Mouse (Mus musculus) intestine, embryonic 15.5 days (tissue): ENCODE results near the gene Olfr1052. TPM values are rescaled to one million over a fixed set of nuclear protein-coding genes. Genes with fewer than 3 reads are reported as not detected.
"Not testable (repeated sequence)": the region's sequence is repeated elsewhere in the genome, so short reads cannot be mapped to it uniquely, and the experiment has no call there.

ENCODE experiments used
- ATAC-seq: fragments of 200-750 bp; cut with Nextera tagmentation; 2 replicates; pipeline ENCODE4 v1.8.0; 2017; ENCODE audit warnings: moderate TSS enrichment, moderate library complexity
- H3K27ac ChIP-seq: fragments of 300-500 bp; sonication (generic); 2 replicates; pipeline ENCODE4 v1.5.1; 2015; ENCODE audit warnings: mild to moderate bottlenecking, inconsistent platforms
- H3K27me3 ChIP-seq: fragments of 300-500 bp; sonication (generic); replicated peaks from 2 replicates; pipeline ENCODE4 v1.6.1; 2015; ENCODE audit warnings: inconsistent platforms
- H3K36me3 ChIP-seq: fragments of 300-500 bp; sonication (generic); 2 replicates; pipeline ENCODE4 v1.6.1; 2015; ENCODE audit warnings: inconsistent platforms
- H3K4me1 ChIP-seq: fragments of 300-500 bp; sonication (generic); replicated peaks from 2 replicates; pipeline ENCODE4 v1.6.1; 2015; ENCODE audit warnings: inconsistent platforms
- H3K4me2 ChIP-seq: fragments of 300-500 bp; sonication (generic); replicated peaks from 2 replicates; pipeline ENCODE4 v1.6.1; 2015; ENCODE audit warnings: mild to moderate bottlenecking, inconsistent platforms
- H3K4me3 ChIP-seq: fragments of 300-500 bp; sonication (generic); replicated peaks from 2 replicates; pipeline ENCODE4 v1.5.1; 2015; ENCODE audit warnings: inconsistent platforms
- H3K9ac ChIP-seq: fragments of 300-500 bp; sonication (generic); 2 replicates; pipeline ENCODE4 v1.6.1; 2015; ENCODE audit warnings: inconsistent platforms
- H3K9me3 ChIP-seq: fragments of 300-500 bp; sonication (generic); 2 replicates; pipeline ENCODE4 v1.6.1; 2016; ENCODE audit warnings: inconsistent platforms
- WGBS: fragments of 180-500 bp; shearing (Covaris S2); methylation state at CpG from one replicate; pipeline ENCODE4 v1.1.7; 2015; 5-methylcytosine and 5-hydroxymethylcytosine counted together
- polyA plus RNA-seq: library from polyadenylated mRNA; unstranded; fragments of >200 nt; fragmentation: Nextera tagmentation; extraction: Ambion mirVana; gene quantifications from 2 replicates; pipeline ENCODE4 v1.2.1, GENCODE M21; 2015

Gene Olfr1052
- not detected in 2 replicates for polyA plus RNA-seq

DNA sequence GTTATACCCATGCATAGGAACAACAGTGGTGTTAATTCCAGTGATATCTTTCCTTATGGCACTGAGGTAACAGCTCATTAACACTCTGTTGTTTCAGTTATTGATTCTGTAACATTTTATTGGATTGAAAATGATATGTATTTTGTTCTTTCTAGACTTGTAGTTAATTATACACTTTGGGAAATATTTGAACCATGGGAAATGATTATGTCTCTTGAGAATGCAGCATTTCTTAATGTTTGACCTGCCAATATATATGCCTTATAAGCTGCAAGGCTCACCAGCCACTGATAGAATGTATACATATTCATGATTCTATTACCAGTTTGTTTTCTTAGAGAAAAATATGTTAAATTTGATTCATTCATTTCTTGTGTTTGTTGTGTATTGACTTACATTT, at the start of gene Olfr1052:
Olfr1052 (plus strand) TSS at position 301 of the 400 bp plus-strand sequence.
- ATAC-seq, result no peak
- Histone ChIP-seq H3K27me3 (no peaks in the 10 kb centered on the region), H3K36me3 (no peaks in the 10 kb centered on the region)

DNA sequence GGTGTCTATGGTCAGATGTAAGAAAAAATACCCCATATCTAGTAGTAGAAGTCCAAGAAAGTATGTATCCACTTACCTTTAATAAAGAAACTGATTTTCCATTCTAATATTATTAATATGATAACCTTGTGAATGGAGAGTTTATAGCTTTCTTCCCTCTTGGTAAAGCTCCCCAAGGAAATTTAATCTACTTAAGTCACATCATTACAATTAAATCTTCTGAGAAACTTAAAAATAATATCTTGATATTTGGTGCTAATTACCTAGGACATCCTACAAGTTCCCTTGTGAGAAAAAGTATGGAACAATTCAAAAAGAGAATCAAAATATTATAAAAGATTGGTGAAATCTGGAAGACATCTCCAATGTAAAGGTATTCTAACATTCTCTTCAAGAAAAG, 34.0 kb upstream of the Olfr1052 start, which contains the start of gene Olfr1049:
Olfr1049 (minus strand) TSS at position 101 of the 400 bp plus-strand sequence.
- not testable (repeated sequence) for H3K9me3 ChIP-seq, H3K4me1 ChIP-seq, H3K27ac ChIP-seq, H3K36me3 ChIP-seq, H3K9ac ChIP-seq, ATAC-seq, H3K4me3 ChIP-seq, H3K27me3 ChIP-seq, H3K4me2 ChIP-seq

More for the DNA sequence above, at the start of gene Olfr1052:
- H3K27ac ChIP-seq, result no peak within 1 kb of the TSS
- no peak within 1 kb of the TSS for H3K9ac ChIP-seq
- H3K9me3 ChIP-seq, result no peaks in the 10 kb centered on the region
- no peak within 1 kb of the TSS for H3K4me3 ChIP-seq
- no peak within 1 kb of the TSS for H3K4me2 ChIP-seq
- no peaks in the 10 kb centered on the region for H3K4me1 ChIP-seq

DNA sequence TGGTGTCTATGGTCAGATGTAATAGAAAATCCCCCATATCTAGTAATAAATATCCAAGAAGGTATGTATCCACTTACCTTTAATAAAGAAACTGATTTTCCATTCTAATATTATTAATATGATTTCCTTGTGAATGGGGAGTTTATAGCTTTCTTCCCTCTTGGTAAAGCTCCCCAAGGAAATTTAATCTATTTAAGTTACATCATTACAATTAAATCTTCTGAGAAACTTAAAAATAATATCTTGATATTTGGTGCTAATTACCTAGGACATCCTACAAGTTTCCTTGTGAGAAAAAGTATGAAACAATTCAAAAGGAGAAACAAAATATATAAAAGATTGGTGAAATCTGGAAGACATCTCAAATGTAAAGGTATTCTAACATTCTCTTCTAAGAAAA, 13.3 kb upstream of the Olfr1052 start, which contains the start of gene Olfr1051:
Olfr1051 (minus strand) TSS at position 101 of the 400 bp plus-strand sequence.
- not testable (repeated sequence) for H3K36me3 ChIP-seq, ATAC-seq, H3K4me2 ChIP-seq, H3K27me3 ChIP-seq, H3K9me3 ChIP-seq, H3K27ac ChIP-seq, H3K4me1 ChIP-seq, H3K4me3 ChIP-seq, H3K9ac ChIP-seq

DNA sequence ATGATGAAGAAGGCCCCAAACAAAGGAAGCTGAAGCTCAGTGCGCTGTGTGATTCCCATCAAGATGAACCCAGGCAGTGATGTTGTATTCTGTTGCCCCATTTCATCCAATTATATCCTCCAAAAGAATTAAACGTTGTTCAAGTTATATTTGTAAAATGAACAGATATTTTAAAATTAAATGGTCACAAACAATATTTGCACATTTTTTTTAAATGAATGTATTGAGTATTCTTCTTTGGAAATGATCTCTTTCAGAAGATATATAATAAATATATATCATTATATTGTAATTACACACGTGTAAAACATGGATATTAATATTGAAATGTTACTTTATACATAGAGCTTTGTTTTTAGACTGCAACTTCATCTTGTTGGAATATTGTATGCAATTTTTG, 22.9 kb downstream of the Olfr1052 start, which contains the start of gene Olfr1053:
Olfr1053 (minus strand) TSS at position 101 of the 400 bp plus-strand sequence.
- H3K27ac ChIP-seq, result no peak within 1 kb of the TSS
- no peaks in the 10 kb centered on the region for H3K36me3 ChIP-seq
- ATAC-seq, result no peak
- no peaks in the 10 kb centered on the region for H3K9me3 ChIP-seq
- no peak within 1 kb of the TSS for H3K4me3 ChIP-seq
- 63% methylated on average over 3 of the region's 3 CpGs for WGBS
- H3K4me2 ChIP-seq, result no peak within 1 kb of the TSS
- H3K4me1 ChIP-seq, result no peaks in the 10 kb centered on the region
- no peaks in the 10 kb centered on the region for H3K27me3 ChIP-seq
- H3K9ac ChIP-seq, result no peak within 1 kb of the TSS

DNA sequence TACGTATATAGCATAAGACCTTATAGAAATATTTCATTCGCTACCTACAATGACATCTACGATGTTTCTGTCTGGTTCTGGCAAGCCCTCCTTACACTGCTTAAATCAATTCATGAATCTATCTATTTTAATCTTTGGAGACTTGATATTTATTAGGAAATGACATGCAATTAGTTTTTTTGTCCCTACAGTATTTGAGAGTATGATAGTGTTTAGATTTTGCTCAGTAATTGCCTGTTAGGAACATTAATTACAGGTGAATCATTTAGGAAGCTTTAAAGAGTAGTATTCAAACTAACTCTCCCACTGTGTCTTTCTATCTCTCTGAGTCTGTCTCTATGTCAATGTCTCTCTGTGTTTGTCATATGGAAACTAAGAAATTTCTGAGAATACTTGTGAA, 43.1 kb downstream of the Olfr1052 start, which contains the start of gene Olfr1054:
Olfr1054 (minus strand) TSS at position 101 of the 400 bp plus-strand sequence.
- 82% methylated on average over 3 of the region's 3 CpGs for WGBS
- H3K4me2 ChIP-seq, result no peak within 1 kb of the TSS
- no peaks in the 10 kb centered on the region for H3K27me3 ChIP-seq

More for the DNA sequence above, 43.1 kb downstream of the Olfr1052 start, which contains the start of gene Olfr1054:
- Histone ChIP-seq H3K36me3 (no peaks in the 10 kb centered on the region), H3K9ac (no peak within 1 kb of the TSS), H3K4me3 (no peak within 1 kb of the TSS), H3K9me3 (no peaks in the 10 kb centered on the region), H3K27ac (no peak within 1 kb of the TSS), H3K4me1 (no peaks in the 10 kb centered on the region)
- ATAC-seq, result no peak

Other genes with a start within 250 kb of the Olfr1052 start
- gene Olfr1034, start 246.6 kb upstream of the Olfr1052 start, polyA plus RNA-seq, result 0.03 and 0.06 TPM in 2 replicates
- not detected in 2 replicates for gene Olfr1036, start 218.5 kb upstream of the Olfr1052 start, polyA plus RNA-seq
- gene Olfr1037, start 205.1 kb upstream of the Olfr1052 start, polyA plus RNA-seq, result not detected in 2 replicates
- not detected in 2 replicates for gene Olfr1039, start 156.5 kb upstream of the Olfr1052 start, polyA plus RNA-seq
- gene Olfr1040, start 145.7 kb upstream of the Olfr1052 start, polyA plus RNA-seq, result not detected in 2 replicates
- not detected in 2 replicates for gene Olfr1042, start 130.6 kb upstream of the Olfr1052 start, polyA plus RNA-seq
- not detected in 2 replicates for gene Olfr1043, start 124.9 kb upstream of the Olfr1052 start, polyA plus RNA-seq
- not detected in 2 replicates for gene Olfr1044, start 114.6 kb upstream of the Olfr1052 start, polyA plus RNA-seq
- gene Olfr52, start 106.8 kb upstream of the Olfr1052 start, polyA plus RNA-seq, result not detected in 2 replicates
- gene Olfr1045, start 89.4 kb upstream of the Olfr1052 start, polyA plus RNA-seq, result not detected in 2 replicates
- not detected in 2 replicates for gene Olfr1046, start 73.1 kb upstream of the Olfr1052 start, polyA plus RNA-seq
- gene Olfr1047, start 61.1 kb upstream of the Olfr1052 start, polyA plus RNA-seq, result not detected in 2 replicates
- not detected in 2 replicates for gene Olfr1048, start 52.2 kb upstream of the Olfr1052 start, polyA plus RNA-seq
- gene Olfr1049, start 34.1 kb upstream of the Olfr1052 start, polyA plus RNA-seq, result not detected in 2 replicates
- gene Olfr1051, start 13.4 kb upstream of the Olfr1052 start, polyA plus RNA-seq, result not detected in 2 replicates
- not detected in 2 replicates for gene Olfr1053, start 22.8 kb downstream of the Olfr1052 start, polyA plus RNA-seq
- gene Olfr1054, start 43.0 kb downstream of the Olfr1052 start, polyA plus RNA-seq, result not detected in 2 replicates
- gene Olfr1055, start 57.8 kb downstream of the Olfr1052 start, polyA plus RNA-seq, result not detected in 2 replicates
- not detected in 2 replicates for gene Olfr1056, start 70.0 kb downstream of the Olfr1052 start, polyA plus RNA-seq
- not detected in 2 replicates for gene Olfr1057, start 85.9 kb downstream of the Olfr1052 start, polyA plus RNA-seq
- not detected in 2 replicates for gene Olfr1058, start 96.1 kb downstream of the Olfr1052 start, polyA plus RNA-seq
- not detected in 2 replicates for gene Olfr1061, start 121.6 kb downstream of the Olfr1052 start, polyA plus RNA-seq
- not detected in 2 replicates for gene Olfr1062, start 134.3 kb downstream of the Olfr1052 start, polyA plus RNA-seq
- not detected in 2 replicates for gene Olfr1065, start 158.1 kb downstream of the Olfr1052 start, polyA plus RNA-seq
- not detected in 2 replicates for gene Olfr1066, start 163.8 kb downstream of the Olfr1052 start, polyA plus RNA-seq
- gene Olfr228, start 194.9 kb downstream of the Olfr1052 start, polyA plus RNA-seq, result not detected in 2 replicates
- not detected in 2 replicates for gene Olfr1076, start 216.0 kb downstream of the Olfr1052 start, polyA plus RNA-seq